Mouse (Mus musculus): Measurements from ENCODE around the gene Pcnx2.

Gene Pcnx2

DNA sequence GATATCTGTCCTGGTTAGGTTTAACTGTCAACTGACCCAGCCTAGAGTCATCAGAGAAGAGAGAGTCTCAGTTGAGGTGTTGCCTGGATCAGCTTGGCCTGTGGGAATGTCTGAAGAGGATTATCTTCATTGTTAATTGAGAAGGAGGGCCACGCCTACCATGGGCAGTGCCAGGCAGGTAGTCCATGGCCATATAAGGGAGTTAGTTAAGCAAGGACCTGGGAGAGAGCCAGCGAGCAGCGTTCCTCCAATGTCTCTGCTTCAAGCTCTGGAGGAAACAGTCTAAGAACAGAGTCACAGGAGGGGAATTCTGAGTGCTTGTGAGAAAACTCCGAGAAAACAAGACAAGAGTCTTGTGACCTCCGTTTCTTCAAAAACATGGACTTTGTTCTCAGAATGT lies 81.4 kb downstream of the Pcnx2 start:
- no peak for DNase-seq

DNA sequence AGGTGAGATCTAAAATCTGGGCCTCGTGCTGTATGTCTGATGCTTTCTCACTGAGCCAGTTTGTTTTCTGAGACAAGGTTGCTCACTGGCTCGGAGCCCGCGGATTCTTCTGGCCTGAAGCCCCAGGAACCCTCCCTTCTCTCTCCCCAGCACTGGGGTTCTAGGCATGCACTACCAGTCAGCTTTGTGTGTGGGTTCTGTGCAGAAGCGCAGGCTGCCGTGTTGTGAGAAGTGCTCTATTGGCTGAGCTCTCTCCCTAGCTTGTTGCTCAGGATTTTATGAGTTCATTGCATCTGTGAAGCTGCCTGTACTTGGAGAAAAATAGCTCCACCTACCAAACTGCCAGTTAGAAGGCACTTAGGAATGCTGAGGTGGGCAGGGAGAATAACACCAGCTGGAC lies 89.3 kb downstream of the Pcnx2 start:
- peak; percentile 52 for DNase-seq

DNA sequence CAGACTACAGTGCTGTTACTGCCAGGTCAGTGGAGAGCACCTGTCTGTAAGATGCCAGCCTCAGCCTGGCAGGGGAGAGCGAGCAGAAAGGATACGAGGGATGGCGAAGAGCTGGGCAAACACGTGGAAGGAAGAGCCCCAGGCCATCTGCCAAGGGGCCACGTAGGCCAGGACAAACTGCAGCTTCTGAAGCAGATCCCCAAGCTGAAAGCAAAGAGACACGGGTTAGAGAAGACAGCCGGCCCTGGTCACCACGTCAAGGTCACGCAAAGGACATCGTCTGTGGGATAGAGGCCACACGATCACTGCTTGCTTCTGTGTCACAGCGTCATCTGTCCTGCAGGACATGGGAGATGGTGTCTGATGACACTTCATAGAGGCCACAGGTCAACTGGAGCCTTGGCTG lies 90.2 kb downstream of the Pcnx2 start:
- DNase-seq: peak; percentile 80

DNA sequence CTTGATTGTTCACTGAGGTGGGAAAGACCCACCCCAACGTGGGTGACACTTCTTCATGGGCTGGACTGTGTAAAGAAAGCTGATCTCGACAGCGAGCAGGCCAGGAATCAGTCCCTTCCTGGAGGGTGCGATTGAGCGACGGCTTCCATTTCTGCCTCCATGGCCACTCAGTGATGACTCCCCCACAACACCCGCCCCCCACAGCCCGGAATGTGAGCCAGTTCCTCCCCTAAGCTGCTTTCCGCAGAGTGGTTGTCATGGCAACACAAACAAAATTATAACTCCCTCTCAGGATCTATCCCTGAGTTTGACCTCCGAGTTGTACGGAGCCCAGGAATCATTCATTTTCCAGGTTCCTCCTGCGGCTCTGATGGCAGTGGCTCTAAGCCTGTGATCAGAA lies 91.7 kb downstream of the Pcnx2 start:
- no peak for DNase-seq

DNA sequence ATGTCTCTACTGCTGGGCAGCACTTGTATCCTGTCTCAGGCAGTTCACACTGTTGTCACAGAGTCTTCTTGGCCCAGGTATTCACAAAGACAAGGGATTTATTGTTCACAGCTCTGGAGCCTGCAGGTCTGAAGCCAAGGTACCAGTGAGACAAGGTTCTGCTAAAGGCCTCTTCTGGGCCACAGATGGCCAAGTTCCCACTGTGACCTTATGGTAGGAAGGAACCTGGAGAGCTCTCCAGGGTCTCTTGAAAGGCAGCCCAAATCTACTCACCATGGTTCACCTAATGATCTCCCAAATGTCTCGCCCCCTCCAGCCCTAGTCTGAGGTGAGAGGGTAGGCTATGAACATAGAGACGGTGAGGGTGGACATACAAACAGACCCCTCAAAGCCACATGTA lies 101.1 kb downstream of the Pcnx2 start:
- DNase-seq: peak; percentile 76

DNA sequence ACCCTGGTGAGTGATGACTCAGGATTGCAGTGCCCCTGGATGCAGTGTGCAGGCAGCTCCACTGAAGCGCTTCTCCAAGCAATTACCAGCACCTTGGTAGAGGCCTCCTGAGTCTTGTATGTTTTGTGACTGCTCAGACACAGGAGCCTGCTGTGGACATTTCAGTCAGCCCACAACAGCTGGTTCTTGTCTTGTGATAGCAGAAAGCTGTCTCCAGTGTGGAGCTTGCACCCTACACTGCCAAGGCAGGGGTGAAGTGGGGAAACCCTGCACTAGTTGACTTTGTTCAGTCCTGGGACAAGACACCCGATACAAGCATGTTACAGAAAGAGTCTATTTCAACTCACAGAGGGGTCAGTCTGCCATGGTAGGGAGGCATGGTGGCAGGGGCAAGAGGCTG lies 102.8 kb downstream of the Pcnx2 start:
- DNase-seq: no peak

DNA sequence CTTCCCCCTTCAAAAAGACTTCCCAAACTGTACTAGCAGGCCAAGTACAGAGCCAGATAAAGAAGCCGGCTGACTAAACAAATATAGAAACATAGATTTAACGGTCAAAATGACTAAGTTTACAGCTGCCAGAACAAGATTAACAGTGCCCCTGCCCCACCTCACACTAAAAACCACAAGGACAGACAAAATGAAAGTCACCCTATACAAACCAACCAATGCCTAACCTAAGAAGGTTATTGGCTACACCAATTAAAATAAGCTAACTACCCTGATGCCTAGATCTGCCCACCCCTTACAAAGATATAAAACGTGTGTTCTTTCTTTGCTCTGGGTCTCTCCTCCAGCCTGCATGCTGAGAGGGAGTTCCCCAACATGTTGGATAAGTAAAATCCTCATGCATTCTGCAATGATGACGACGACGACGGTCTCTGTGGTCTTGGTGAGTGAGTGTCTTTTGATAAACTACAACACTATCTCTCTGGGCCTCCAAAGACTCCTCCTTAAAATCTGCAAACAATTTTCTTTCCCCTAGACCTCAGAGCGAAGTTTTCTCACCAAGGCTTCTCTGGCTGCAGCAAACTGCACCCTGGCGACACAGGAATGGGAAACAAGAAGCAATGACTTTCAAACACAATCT lies 105.2 kb downstream of the Pcnx2 start:
- no peak for DNase-seq

DNA sequence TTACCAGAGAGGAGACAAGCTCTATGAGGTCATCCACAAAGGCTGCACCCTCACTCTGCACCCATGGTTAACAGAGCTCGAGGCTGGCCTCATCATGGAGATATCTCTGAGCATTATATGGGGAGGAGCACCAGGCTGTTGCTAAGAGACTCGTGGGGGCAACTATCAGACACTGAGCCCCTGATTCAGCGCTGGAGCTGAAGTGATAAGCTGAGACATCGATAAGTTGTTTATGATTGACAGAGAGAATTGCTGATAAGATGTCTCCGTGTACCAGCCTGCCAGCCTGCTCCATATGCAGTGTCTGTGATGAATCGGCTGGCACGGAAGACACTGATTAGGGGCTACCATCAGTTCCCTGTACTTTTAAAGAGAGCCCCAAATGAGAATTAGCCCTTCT lies 111.2 kb downstream of the Pcnx2 start:
- no peak for DNase-seq

DNA sequence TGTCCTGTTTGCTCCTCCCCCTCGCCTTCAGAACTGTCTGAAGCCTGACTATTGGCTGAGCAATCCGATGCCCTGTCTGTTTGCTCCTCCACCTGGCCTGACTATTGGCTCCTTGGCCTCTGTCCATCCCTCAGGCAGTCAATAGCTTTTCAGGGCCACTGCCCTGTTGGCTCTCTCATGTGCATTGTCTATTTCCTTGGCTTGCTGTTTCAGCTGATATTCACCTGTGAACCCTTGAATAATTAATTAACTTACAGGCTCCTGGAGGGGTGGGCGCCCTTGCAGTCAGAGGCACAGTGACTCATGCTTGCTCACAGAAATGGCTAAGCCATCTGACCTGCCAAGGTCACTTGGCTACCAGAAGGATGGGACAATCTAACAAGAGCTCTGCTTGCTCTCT lies 116.0 kb downstream of the Pcnx2 start:
- no peak for DNase-seq

DNA sequence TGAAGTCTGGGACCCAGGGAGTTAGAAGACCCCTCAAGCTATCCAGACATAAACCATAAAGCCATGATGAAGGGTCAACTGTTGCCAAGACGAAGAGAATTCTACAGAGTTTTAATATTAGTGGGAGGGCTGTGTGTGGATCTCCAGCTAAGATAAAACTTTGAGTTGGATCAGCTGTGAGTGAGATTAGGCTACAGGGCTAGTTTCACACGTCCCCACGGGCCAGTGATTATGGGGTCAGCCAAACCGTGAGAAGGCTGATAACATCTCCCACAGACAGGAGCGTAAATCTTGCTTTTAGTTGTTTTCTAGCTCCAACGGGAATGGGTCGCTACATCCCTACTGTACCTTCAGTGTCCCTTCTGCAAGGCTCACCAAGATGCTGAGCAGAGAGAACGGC lies 118.5 kb downstream of the Pcnx2 start:
- no peak for DNase-seq

DNA sequence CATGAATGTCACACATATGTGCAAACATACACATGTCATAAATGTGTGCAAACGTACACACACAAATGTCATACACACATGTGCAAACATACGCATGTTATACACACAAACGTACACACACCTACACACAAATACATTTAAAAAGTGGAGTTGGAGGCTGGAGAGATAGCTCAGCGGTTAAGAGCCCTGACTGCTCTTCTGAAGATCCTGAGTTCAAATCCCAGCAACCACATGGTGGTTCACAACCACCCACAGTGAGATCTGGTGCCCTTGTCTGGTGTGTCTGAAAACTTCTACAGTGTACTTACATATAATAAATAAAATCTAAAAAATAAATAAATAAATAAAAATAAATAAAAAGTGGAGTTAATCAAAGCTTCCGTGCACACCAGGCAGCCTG lies 119.2 kb downstream of the Pcnx2 start:
- no peak for DNase-seq

DNA sequence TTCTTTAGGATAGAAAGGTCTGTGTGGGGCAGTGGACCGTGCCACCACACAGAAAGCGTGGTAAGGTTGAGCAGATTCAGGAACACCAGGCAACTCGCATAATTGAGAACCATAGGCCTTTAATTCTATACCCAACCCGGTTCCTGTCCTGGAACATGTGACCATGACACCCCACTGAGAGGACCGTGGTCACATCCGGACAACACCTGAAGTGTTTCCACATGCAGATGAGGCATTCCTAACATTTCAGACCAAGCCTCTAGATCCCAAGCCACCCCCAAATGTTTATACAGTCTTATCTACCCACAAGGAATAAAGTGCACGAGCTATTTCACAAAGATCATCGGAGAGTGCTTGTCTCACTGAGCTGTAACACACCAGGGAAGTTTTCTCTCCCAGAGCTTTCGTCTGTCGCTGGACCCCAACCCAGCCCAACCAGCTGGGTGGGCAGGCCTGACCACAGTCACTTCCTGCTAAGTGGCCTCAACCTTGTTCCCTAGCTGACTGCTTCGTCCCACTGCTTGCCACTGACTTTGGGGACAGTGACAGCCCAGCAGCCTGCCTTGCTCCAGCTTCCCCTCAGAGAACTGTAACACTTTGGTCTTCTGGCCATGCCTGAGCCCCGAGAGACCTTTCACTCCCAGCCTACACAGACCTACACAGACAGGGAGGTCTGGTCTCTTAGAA lies 120.5 kb downstream of the Pcnx2 start:
- DNase-seq: no peak

DNA sequence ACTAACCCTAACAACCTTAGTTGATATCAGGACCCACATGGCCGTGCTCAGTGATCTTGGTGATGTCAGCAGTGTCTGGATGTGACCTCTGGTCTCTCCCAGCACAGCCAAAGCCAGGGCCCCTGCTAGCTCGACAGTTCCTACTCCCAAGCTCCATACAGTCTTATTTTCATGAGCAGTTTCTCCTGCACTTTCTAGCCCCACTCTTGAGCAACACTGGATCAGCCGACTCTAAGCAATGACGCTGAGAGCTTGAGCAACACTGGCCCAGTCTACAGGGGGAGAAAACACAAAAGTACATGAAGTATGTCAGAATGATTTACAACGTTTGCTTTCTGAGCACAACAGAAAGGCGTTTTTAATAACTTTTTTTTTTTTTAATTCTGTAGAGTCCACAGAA lies 121.3 kb downstream of the Pcnx2 start:
- no peak for DNase-seq

DNA sequence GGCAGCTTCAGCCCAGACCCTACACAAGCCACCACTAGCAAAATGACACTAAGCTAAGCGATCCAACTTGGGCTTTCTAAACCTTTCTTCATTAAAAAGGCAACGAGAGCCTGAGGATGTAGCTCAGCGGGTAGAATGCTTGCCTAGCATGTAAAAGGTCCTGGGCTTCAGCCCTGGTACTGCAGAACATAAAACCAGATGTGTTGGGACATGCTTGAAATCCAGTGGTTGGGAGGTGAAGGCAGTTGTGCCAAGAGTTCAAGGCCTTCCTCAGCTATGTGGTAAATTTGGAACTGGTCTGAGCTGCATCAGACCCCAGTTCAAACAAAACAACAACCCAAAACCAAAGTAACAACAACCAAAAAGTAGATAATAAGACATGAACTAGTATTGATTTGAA lies 121.8 kb downstream of the Pcnx2 start:
- DNase-seq: no peak

DNA sequence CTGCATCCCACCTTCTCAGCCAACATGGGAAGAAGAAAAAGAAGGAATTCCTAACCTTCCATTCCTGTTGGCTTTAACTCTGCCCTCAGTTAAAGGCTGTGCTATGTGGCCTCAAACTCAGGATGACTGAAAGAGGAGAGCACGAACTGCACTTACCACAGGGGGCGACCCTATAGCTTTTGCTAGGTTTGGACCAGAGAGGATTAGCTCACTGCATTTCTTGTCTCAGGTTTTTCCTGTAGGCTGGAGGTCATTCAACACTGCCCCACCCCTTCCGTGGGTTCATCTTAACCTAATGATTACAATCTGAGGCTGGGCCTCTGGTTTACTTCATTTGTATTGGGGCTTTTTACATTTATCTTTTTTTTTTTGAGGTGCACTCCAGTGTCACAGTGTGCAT lies 123.1 kb downstream of the Pcnx2 start:
- no peak for DNase-seq

DNA sequence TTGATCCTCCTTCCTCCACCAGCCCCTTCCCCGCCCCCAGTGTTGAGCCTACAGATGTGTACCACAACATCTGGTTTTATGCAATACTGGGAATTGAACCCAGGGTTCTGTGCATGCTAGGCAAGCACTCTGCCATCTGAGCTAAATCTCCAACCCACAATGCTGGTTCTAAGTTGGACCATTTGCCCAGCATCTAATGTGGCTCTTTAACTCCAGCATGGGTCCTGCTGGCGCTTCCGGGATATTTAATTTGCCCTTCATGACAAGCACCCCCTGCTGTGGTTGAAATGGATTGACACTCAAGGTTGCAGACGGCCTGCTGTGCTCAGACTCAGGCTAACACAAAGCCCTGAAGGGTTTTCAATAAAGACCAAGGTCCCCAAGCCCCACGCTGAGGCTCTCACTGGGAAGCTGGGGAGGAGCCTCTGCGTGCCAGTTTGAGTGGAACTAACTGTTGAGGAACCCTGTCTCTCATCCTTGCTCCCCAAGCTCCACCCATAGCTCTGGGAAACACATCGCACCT lies 124.8 kb downstream of the Pcnx2 start:
- no peak for DNase-seq

DNA sequence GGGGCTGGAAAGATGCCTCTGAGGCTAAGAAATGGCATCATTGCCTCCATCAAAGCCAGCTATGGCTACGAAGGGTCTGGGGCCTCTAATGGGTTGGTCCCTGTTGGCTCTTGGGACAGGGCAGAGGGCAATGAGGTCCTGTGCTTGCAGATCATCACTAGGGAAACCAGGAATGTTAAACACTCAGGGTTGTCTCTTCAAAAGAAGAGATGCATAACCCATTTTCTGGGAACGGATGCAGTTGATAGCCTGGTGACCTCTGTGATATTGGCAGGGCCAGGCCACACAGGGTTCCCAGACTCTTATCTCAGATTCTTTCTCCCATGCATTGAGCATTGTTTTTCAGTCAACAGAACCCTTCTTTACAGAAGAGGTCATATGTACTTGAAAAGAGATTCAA lies 125.8 kb downstream of the Pcnx2 start:
- no peak for DNase-seq

DNA sequence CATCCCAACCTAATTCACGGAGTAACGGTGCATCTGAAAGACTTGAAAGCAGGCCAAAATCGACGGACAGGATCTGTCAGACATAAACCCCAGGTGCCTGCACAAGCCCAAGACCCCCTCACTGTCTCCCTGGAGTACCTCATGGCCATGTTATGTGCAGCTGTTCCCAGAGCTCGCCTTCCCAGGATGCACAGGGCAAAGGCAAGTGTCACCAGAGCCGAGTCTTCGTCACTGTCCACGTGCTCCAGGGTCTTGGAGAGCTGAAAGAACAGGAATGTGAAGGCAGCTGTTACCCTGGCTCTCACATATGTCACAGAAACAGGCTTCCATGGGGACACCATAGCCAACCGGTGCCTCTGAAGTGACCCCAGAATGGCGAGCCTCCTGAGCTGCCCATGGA lies 130.0 kb downstream of the Pcnx2 start:
- DNase-seq: no peak

DNA sequence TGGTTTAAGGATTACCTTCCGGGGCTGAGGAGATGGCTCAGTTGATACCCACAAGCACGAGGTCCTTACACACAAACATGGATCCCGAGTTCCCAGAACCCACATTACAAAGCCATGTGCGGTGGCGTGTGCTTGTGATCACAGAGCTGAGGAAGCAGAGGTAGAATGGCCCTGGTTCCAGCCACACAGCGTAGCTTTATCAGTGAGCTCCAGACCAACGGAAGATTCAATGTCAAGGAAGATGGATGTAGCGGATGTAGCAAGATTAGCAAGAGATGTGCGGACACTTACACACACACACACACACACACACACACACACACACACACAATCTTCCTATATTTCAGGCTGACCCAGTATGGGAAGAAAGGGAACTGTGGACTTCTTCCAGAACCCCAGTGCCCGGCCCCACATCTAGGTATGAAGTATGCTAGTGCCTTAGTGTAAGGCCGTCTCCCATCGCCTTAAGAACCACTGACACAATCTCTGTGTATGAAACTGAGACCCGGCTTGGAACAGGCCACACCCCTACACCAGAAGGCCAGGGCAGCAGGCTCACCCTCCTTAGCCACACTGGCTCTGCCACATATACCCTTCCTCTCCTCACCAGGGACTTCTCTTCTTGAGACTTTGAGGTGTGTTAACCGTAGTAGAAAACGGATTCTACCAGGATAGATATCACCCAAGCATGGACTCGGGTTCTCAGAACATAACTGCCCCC lies 134.9 kb downstream of the Pcnx2 start:
- DNase-seq: no peak

DNA sequence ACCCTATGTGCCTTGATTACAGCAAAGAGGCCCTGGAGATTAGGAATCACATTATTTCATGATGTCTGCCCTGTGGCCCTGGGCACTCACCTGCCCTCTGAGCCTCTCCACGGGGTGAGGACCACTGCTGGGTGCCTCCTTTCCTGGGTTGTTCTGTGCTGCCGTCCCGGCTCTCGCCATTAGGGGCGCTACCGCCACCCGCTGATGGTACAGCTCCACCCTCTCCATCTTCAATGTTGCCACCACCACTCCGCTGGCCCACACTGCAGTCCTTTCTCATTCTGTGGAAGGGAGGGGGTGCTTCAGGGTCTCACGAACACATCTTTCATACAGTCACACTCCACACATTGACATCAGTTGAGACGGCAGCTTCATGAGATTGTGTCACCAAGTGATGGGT lies 139.1 kb downstream of the Pcnx2 start:
- DNase-seq: no peak

DNA sequence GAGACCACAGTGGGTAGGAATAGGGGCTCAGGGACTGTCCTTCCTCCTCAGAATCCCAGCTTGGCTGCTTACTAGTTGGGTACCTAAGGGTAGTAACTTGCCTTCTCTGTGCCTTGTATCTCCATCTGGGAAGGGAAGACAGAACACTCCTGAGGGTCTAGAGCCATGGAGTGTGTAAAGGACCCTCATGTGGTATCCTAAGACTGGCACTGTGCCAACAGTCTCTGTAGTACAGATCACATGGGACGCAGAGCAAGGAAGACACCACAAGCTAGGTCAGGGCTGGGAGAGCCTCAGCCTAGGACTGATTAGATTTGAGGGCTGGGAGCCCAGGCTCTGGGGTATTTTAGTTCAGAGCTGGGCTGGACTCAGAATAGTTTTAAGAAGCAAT lies 141.0 kb downstream of the Pcnx2 start:
- DNase-seq: no peak

DNA sequence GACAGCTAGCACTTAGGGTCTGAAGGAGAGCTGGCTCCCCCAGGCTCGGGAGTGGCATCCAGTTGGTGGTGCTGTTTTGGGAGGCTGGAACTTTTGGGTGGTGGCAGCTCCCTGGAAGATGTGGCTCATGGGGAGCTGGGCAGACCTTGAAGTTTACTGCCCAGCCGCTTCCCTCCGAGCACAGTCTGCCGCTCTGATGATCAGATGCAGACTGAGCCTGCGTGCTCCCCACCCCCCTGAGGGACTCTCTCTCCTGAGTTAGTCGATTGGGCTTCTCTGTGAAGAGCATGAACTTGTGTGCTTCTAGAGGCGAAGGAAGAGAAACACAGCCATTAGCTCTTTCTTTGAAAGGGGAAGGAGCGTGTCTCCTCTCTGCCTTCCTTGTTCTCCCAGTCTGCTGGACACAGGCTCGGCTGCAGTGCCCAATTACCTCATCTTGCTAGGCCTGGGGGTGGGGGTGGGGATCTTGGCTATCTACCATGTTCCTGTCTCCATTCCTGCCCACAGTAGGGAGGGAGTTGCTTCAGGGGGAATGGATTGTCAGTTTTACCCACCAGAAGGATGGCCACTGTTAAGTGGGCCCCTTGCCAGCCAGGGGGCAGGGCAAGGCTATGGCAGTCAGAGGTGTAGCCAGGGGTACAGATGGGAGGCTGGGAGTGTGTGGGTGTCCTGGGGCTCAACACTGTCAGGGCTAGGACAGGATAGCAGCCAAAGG lies 141.6 kb downstream of the Pcnx2 start:
- DNase-seq: peak; percentile 74

DNA sequence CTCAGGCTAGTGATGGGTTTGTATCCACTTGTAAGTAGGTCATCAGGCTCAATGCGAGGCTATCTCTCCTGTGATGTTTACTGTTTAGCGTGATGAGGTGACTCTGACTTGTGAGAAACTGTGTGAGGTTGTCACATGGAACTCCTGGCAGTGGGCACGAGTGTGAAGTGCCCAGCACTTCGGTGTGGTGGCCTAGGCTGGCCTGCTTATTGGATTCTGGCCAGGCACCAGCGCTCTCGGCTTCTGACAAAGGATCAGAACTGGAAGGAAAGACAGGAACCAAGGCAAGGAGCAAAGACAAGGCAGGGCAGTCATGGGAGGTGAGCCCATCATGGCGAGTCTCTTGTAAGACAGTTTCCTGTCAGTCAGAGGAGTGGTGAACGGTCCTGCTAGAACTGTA lies 142.2 kb downstream of the Pcnx2 start:
- DNase-seq: peak; percentile 48

DNA sequence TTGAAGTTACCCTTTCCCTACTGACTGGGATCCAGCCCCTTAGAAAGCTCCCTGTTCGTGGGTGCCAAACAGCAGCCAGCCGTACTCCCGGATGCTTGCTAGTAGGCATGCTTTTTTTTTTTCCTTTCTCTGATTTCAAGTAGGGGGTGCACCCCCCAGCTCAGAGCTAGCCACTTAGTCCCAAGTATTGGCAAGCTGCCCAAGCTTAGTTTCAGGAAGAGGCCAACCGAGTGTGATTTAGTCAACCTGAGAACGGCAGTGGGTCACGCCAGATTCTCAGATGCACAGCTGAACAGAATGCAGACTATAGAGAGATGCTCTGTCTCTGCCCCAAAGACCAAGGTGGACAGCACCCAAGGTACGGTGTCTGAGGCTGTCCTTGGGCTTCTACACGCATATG lies 147.3 kb downstream of the Pcnx2 start:
- DNase-seq: no peak

All from cerebellum, adult 9-11 months (tissue).